Mouse (Mus musculus): Measurements from ENCODE around the gene Pacrg. TPM values are rescaled to one million over a fixed set of nuclear protein-coding genes. Genes with fewer than 3 reads are reported as not detected.
A peak's percentile ranks its signal among the peaks of the same experiment; 100 is the strongest.

Pacrg gene
- total RNA-seq, 1 experiment from 2014 or later, result not detected

- peak; percentile 22; the same call in 1 of the 2 replicates for ATAC-seq (replicated peaks; ENCODE audit: low read depth, poor library complexity, severe bottlenecking)
These were observed 95.2 kb downstream of the Pacrg start for GRCm38 (mm10) chr17:10744709-10745461.

GRCm38 (mm10) chr17:10740083-10740482 lies 100.0 kb downstream of the Pacrg start:
- 0 out of 2 replicates have a peak, but pooled peaks have one; percentile 45 for ATAC-seq (replicated peaks; ENCODE audit: low read depth, poor library complexity, severe bottlenecking)

GRCm38 (mm10) chr17:10737966-10738365 lies 102.1 kb downstream of the Pacrg start:
- ATAC-seq (replicated peaks; ENCODE audit: low read depth, poor library complexity, severe bottlenecking), result no peak

GRCm38 (mm10) chr17:10734733-10735132 lies 105.4 kb downstream of the Pacrg start:
- no peak for ATAC-seq (replicated peaks; ENCODE audit: low read depth, poor library complexity, severe bottlenecking)

- no peak for ATAC-seq (replicated peaks; ENCODE audit: low read depth, poor library complexity, severe bottlenecking)
These were observed 107.6 kb downstream of the Pacrg start for GRCm38 (mm10) chr17:10732303-10733048.

GRCm38 (mm10) chr17:10724853-10725252 lies 115.3 kb downstream of the Pacrg start:
- peak; percentile 86 for ATAC-seq (replicated peaks; ENCODE audit: low read depth, poor library complexity, severe bottlenecking)

GRCm38 (mm10) chr17:10721562-10721961 lies 118.5 kb downstream of the Pacrg start:
- ATAC-seq (replicated peaks; ENCODE audit: low read depth, poor library complexity, severe bottlenecking), result no peak

- ATAC-seq (replicated peaks; ENCODE audit: low read depth, poor library complexity, severe bottlenecking), result no peak
These were observed 123.0 kb downstream of the Pacrg start for GRCm38 (mm10) chr17:10717148-10717547.

- no peak for ATAC-seq (replicated peaks; ENCODE audit: low read depth, poor library complexity, severe bottlenecking)
These were observed 137.3 kb downstream of the Pacrg start for GRCm38 (mm10) chr17:10702781-10703180.

- no peak for ATAC-seq (replicated peaks; ENCODE audit: low read depth, poor library complexity, severe bottlenecking)
These were observed 142.1 kb downstream of the Pacrg start for GRCm38 (mm10) chr17:10698041-10698440.

GRCm38 (mm10) chr17:10695421-10695820 lies 144.7 kb downstream of the Pacrg start:
- no peak for ATAC-seq (replicated peaks; ENCODE audit: low read depth, poor library complexity, severe bottlenecking)

GRCm38 (mm10) chr17:10677098-10677497 lies 163.0 kb downstream of the Pacrg start:
- no peak for ATAC-seq (replicated peaks; ENCODE audit: low read depth, poor library complexity, severe bottlenecking)

GRCm38 (mm10) chr17:10675536-10675935 lies 164.6 kb downstream of the Pacrg start:
- ATAC-seq (replicated peaks; ENCODE audit: low read depth, poor library complexity, severe bottlenecking), result no peak

GRCm38 (mm10) chr17:10675048-10675447 lies 165.1 kb downstream of the Pacrg start:
- peak; percentile 80 for ATAC-seq (replicated peaks; ENCODE audit: low read depth, poor library complexity, severe bottlenecking)

- no peak for ATAC-seq (replicated peaks; ENCODE audit: low read depth, poor library complexity, severe bottlenecking)
These were observed 178.8 kb downstream of the Pacrg start for GRCm38 (mm10) chr17:10661294-10661693.

- ATAC-seq (replicated peaks; ENCODE audit: low read depth, poor library complexity, severe bottlenecking), result no peak
These were observed 196.5 kb downstream of the Pacrg start for GRCm38 (mm10) chr17:10643604-10644003.

GRCm38 (mm10) chr17:10639816-10640215 lies 200.3 kb downstream of the Pacrg start:
- ATAC-seq (replicated peaks; ENCODE audit: low read depth, poor library complexity, severe bottlenecking), result no peak

GRCm38 (mm10) chr17:10635955-10636470 lies 204.1 kb downstream of the Pacrg start:
- no peak for ATAC-seq (replicated peaks; ENCODE audit: low read depth, poor library complexity, severe bottlenecking)

- ATAC-seq (replicated peaks; ENCODE audit: low read depth, poor library complexity, severe bottlenecking), result no peak
These were observed 204.6 kb downstream of the Pacrg start for GRCm38 (mm10) chr17:10635470-10635869.

- no peak for ATAC-seq (replicated peaks; ENCODE audit: low read depth, poor library complexity, severe bottlenecking)
These were observed 205.1 kb downstream of the Pacrg start for GRCm38 (mm10) chr17:10635046-10635445.

GRCm38 (mm10) chr17:10633769-10634168 lies 206.3 kb downstream of the Pacrg start:
- ATAC-seq (replicated peaks; ENCODE audit: low read depth, poor library complexity, severe bottlenecking), result no peak
